Mouse (Mus musculus): Measurements from ENCODE around the gene Mdfi.

The Mdfi gene

DNA sequence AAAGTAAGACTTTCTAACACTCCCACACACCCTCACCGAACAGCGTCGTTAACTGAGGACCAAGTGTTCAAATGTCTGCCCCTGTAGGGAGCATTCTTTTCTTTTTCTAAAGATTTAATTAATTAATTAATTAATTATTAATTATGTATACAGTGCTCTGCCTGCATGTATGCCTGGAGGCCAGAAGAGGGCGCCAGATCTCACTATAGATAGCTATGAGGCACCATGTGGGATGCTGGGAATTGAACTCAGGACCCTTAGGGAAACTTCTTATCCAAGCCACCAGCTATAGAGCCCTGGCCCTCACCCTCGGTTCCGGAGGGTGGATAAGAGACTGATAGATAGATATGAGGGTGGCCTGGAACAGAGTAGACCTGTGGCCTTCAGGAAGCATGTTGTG is 13.5 kb upstream of the Mdfi start:
- in situ Hi-C loops (cut with MboI), result no loop called here

DNA sequence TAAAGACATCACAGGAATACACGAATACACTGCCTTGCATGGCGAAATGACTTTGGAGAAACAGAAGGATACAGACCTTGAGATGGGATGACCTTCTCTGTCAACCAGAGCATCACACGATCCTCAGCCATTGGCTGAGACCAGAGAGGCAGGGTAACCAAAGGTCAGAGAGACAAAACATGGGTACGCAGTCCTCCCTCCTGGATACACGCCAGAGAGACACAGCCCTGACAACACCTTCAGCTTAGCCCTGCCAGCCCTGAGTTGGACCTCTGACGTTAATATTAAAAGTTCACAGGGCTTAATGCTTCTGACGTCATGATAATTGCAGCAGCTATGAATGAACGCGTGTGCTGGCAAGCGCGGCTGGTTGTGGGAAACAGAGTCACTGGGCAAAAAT is 11.1 kb upstream of the Mdfi start:
- in situ Hi-C loops (cut with MboI), result no loop called here

DNA sequence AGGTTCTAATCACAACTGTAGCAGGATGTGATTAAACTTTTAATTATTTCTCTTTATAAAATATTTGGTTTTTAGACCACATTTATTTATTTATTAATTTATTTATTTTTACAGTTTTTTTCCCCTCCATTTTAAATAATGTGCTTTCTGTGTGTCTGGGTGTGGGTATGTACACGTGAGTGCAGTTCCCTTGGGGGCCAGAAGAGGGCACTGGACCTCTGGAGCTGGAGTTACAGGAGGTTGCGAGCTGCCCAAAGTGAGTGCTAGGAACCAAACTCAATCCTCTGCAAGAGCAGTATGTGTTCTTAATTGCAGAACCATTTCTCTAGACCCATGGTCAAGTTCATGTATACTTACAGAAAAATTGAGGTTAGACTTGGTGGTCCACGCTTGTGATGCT is 9.0 kb upstream of the Mdfi start:
- in situ Hi-C loops (cut with MboI), result no loop called here

DNA sequence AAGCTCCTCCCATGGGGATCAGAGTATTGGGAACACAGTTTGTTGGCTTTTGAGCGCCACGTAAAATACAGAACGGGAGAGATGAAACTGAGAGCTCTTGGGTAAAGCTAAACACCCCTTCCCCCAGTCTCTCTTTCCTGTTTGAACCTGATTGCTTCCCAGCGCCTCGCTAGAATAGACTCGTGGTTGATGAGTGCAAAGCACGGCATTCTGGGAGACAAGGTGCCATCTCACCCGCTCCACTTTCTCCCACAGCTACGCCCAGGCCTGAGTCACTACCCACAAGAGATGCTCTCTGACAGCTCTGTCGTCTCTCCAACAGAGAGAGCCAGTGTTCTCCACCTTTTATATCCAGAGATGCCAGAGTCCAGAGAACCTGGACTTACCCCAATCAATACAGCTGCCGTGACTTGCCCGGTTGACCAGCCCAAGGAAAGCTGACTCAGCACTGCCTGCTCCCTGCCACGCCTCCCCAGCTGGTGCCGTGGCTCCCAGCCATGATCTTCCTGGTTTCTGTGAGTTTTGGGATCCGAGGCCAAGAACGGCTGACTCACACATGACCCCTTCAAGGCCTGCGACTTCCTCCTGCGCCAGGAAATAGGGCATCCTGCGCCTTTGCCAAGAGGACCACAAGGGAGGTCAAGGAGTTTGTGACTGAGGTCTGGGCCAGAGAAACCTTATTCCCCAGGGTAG is 7.6 kb upstream of the Mdfi start:
- in situ Hi-C loops (cut with MboI), result no loop called here

DNA sequence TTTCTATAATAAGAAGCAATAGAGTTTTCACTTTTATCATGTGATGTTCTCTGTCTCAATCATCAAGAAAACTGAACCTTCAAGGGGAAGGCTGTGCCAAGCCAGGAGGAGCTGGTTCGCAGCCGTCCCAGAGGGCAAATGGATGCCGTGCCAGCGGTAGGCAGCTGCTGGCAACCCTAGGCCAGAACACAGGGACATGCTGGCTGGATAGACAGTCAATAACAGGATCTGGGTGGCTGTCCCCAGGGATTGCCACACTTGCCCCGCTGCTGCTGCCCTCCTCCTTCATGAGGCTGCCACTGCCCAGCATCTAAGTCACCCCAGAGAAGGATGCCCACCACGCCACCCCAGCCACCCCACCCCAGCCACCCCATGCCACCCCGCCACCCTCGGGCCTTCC is 7.0 kb upstream of the Mdfi start:
- in situ Hi-C loops (cut with MboI), result no loop called here

DNA sequence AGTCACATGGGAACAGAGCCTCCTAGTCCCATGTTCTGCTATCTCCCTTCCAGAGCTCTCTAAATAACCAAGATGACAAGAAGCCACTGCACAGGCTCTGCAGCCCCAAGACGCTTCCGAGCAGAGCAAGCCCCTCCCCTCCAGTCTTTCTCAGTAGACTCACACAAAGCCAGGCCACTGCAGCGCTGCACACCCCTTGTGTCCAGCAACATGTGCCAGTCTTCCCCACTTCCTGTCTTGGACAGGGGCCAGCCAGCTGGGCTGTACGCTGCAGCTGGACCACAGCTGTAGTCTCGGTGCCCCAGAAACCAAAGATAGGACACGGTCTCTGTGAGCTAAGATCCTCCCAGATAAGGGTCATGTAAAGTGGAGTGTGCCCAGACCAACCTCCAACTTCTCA is 3.3 kb upstream of the Mdfi start:
- in situ Hi-C loops (cut with MboI), result no loop called here

DNA sequence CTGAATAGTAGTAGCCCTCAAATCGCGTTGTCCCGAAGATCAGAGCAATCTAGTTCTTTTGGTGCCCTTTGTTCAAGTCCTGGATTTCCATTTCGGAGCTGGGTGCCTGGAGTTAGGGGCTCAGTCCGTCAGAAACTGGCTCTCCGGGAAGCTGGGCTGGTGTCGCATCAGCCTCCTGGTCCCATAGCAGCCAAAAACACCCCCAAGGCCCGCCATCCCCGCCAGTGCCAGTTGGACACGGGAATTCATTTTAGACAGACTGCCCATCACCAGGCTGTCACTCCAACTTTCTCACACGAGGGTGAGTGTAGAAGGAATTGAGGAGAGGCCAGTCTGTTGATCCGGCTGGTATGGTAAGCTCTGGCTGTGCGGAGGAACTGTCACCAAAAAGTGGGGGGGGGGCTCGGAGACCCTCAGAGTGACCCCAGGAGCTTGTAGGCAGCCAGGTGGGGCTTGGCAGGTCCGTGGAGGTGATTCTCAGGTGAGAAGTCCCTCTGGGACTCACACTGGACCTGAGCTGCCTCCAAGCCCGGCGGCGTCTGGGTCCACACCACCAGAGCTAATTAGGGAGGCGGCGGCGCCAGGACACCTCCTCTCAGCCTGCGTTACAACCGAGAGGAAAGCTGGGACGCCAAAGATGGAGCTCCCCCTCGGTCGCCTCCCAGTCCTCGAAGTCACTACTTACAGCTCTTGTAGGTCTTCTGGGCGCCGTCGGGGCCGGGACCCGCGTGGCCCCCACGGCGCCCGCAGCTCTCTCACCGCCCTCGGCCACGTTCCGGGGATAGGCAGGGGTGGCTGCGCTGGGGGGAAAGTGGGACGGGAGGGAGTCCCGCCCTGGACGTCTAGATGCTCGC is 636 bp downstream of the Mdfi start:
- in situ Hi-C loops (cut with MboI), result no loop called here

DNA sequence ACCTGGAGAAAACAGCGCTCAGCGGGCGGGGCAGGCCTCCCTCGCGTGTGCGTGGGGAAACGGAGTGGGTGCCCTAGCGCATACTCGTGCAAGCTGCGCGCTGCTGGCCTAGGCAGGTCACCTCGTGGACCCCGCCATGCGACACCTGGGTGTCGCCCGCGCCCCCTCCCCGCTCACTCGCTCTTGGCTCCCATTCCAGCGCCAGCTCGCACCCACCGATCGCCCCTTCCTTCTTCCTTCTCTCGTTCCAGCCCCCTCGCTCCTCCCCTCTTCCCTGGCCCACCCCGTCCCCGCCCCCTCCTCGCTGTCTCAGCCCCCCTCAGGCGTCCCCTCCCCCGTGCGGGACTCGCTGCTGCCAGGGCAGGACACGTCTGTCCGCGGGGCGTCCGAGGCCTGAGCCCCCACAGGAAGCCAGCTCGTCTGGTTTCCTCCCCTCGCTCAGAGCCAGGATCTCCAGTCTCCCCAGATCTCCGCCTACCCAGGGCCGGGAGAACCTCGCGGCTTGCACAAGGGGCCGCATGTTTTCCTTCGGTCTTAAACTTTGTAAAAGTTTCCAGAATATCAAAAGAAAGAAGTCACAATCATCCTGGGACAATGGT is 1.4 kb downstream of the Mdfi start:
- in situ Hi-C loops (cut with MboI), result no loop called here

DNA sequence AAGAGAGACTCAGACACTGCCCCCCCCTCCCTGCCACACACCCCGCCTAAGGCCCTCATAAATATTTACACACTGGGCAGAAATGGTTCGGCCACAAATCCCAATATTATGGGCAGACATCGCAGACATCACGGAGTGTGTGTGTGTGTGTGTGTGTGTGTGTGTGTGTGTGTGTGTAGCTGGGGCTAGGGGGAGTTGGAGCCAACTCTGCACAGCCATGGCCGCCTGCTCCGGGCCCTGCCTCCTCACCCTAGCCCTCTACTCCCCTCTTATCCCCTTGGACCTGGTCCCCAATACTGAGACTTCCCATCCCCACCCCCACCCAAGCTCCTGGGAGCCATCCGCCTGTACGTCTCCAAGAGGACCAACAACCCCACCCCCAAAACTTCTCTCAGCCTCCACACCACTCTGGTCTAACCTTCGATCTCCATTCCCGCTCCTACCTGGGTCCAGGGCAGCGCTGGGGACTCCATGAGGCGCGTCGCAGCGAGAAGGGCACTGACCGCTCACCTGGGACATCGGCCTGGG is 1.9 kb downstream of the Mdfi start:
- in situ Hi-C loops (cut with MboI), result no loop called here

DNA sequence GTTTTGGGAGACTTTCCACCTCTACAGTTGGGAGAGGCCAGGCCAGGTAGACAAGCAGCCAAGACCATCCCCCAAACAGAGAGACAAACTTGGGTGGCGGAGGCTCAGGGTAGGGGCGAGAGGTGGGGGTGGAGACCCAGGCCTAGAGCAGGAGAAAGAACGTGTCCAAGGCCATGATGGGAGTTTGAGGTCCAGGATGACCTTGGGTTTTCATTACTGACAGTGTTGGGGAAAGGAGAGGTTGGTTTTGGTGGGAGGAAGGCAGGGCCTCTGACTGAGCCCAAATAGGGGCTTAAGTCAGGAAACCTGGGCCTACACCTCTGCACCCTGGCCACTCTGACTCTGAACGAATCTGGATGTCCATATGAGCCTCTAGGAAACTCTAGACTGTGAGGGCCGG is 2.7 kb downstream of the Mdfi start:
- in situ Hi-C loops (cut with MboI), result no loop called here

DNA sequence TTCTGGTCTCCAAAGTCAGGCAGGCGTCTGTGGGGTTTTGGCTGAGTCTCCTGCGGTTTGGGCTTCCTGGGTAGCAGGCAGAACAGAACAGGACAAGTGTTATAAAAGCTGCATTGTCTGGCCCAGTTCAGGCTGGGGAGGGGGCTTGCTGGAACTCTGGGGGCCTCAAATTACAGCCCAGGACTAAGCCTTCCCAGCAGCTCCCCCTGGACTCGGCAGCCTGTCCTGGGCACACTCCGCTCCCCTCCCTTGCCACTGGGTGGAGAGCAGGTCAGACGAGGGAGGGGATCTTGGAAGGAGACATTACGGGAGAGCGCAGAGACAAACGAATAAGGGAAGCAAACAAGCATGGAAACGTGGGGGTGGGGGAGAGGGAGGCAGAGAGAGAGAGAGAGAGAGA is 3.3 kb downstream of the Mdfi start:
- in situ Hi-C loops (cut with MboI), result no loop called here

DNA sequence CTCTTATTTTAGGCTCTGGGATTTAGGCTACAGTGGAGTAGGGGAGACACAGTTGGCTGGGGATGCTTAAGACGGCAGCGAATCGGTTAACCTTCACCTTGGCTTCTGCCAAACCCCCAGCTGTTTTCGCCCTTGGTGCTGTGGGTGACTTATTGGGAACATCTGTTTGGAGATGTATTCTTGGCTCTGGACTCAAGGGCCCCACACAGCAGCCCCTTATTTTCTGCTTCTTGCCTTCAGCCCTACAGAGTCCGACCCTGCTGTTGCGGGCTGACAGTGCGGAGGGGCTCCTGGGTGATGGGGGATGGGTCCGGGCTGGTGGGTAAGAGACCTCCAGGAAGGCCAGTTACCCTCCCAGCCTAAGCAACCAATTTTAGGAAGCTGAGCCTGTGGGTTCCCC is 13.2 kb downstream of the Mdfi start:
- in situ Hi-C loops (cut with MboI), result no loop called here

DNA sequence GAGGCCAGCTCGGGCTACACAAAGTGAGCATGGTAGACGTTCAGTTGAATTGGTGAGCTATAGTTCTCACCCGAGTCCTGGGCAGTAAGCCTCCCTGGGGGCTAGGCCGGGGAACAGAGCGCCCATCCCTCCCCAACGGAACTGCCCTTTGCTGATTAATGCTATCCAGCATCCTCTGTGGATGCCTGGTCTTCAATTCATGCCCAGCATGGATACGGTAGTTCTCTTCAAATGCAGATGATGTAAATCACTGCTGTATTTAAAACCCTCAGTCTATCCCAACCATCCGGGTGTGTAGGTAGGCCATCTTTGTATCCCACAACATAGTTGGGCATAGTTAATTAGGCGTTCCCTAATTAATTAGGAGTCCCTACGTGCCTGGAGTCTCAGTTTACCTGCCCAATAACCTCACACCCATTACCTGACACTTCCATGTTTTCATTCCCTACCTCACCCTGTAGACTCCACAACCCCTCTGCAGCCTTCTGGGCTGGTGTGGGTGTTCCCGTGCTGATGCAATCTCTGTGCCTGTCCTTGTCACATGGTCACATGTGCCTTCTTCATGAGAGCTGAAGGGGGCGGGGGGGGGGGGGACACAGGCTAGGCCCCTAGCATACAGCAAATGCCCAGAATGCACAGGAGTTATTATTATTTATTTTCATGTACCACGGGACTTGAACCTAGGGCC is 16.3 kb downstream of the Mdfi start:
- in situ Hi-C loops (cut with MboI), result no loop called here

DNA sequence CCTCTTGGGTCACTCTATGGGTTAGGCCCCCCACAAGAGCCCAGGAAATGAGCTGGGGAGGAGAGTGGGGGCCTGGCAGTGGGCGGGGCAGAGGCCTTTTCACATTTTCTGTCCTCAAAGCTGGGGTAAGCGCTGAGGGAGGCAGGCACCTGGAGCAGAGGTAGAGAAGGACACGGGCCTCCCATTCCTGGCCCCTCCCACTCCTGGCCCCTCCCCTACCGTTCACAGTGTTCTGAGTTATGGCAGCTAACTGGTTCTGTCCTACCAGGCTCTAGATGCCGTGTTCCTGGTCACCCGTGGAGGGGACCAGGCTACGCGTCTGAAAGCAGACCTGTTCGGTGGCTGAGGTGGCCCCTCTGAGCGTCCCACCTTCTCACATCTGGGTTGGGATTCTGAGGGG is 19.0 kb downstream of the Mdfi start:
- in situ Hi-C loops (cut with MboI), result no loop called here

DNA sequence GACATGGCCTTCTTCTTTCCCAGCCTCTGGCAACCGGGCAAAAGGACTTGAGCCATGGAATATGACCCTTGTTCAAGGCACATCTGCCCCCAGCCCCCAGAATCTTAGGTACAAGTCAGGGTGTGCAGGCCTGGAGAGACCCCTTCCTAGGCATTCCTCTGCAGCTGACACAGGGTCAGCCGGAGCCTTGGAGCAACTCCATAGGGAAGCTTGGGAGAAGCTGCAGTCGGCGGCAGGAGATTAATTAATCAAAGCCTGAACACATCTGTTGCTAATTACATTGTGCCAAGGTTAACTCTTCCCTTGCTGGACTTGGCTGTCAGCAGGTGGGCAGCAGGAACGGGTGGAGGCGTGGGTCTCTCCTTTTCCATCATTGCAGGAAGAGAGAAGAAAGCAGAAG is 20.0 kb downstream of the Mdfi start:
- in situ Hi-C loops (cut with MboI), result no loop called here

DNA sequence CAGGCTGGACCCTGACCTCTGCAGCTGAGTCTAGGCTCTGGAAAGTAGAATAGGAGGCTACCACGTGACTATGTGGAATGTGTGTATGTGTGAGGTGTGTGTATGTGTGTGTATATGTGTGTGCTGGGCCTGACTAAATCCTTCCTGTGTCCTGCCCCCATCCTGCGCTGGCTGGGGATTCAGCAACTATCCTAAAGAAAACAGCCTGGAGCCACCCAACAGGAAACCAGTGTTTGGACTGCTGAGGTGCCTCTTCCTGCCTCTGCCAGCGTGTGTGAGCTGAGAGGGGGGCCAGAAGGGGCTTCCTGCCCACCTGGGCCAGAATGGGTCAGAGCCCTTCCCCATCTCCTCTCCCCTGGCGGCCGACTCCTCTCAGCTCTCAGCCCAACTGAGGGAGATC is 20.9 kb downstream of the Mdfi start:
- in situ Hi-C loops (cut with MboI), result no loop called here

DNA sequence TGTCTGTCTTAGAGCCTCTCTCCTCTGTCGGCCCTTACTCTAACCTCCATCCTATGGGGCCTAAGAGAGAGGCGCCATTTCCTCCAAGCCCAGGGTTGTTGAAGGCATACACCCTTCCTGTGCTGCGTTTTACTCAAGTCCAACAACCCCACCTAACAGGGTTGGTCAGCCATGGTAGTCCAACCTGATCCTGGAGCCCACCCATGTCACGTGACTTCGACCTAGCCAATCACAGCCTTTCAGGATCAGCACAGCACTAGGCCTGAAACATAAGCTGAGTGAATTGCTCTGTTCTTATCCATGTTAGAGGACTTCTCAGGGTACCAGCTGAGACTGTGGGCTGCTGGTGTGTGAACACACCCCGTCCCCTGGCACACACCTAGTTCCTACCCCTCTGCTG is 22.3 kb downstream of the Mdfi start:
- in situ Hi-C loops (cut with MboI), result no loop called here

DNA sequence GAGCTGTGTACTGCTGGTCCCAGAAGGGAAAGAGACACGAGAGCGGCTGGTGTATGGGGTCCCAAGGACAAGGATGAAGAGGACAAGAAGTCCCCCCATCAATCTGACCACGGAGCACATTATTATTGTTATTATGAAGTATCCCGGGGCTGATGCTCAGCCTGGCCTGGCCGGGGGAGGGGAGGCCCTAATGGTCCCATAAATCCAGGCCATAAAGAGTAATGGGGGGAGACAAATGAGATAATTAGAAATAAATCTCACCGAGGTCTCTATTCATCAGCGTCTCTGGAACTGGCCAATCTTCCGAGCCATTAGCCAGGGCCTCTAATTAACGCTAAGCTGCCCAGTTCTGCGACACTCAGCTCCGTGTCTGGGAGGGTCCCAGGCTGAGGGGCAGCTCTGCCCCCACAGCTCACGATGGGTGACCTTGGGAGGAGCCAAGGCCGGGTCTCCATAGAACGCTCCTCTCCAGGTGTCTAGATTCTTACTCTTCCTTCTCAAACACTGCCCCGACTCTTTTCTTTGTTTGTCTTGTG is 23.2 kb downstream of the Mdfi start:
- in situ Hi-C loops (cut with MboI), result no loop called here

DNA sequence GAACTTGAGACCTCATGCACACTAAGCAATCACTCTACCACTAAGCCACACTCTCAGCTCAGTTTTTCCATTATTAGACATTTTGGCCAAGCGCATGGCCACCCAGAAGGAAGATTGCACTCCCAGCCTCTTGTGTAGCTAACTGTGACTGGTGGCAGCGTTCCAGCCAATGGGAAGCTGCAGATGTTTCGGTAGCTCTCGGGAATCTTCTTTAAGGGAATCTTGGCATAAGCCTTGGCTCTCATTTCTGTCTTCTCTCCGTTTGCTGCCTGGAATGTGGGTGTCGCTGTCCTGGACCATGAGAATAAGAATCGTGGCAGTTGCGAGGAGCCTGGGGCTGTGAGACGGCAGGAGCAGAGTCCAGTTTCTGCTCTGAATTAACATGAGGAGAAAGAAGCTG is 28.3 kb downstream of the Mdfi start:
- in situ Hi-C loops (cut with MboI), result no loop called here

DNA sequence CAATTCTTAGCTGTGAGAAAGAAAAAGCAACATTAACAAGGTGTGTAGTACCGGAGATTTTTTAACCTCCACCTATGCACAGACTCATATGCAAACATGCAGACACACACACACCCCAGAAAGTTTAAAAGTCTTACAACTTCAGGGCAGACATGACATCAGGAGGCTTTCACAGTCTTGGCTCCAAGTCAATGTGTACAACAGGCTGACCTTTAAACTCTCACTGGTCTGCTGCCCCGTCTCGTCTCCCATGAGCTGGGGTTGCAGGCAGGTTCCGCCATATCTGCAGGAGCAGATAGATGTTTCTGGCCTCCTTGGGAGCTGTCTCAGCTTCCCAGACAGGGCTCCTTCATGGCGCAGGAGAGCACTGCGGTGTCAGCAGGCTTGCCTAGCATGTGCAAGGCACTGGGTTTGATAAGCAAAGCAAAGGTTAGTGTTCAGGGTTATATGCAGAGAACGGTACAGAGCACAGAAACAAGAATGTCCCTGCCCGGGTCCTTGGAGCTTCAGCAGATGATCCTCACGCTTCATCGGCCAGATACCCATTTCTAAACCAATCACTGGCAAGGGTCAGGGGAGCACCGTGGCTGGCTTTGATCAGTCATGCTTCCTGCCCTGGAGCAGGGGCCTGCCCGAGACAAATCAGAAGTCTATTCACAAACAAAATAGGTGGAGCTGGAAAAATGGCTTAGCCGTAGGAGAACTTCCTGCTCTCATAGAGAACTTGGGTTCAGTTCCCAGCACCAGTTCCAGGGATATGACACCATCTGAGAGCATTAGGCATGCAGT is 29.2 kb downstream of the Mdfi start:
- in situ Hi-C loops (cut with MboI), result no loop called here

DNA sequence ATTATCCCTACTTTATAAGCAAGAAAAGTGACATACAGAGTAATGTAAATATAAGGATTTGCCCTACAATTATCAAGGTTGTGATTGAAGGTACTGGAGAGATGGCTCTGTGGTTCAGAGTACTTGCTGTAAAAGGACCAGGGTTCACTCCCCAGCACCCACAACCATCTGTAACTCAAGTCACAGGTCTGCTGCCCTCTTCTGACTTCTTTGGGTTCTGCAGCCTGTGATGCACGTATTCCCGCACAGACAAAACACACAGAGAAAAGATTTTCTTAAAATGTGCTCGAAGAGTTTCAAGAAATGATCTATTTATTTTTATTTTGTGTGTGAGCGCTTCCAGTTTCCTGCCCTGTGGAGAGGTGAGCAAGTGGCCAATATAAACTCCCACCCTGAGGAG is 30.8 kb downstream of the Mdfi start:
- in situ Hi-C loops (cut with MboI), result no loop called here
